Mouse (Mus musculus) heart, postnatal 4 days (tissue): ENCODE data around the gene Pa2g4. TPM values are rescaled to one million over a fixed set of nuclear protein-coding genes. Genes with fewer than 3 reads are reported as not detected.

Experiments
- microRNA-seq, 2 experiments: library from miRNA; unstranded; fragments of <30 nt; microRNA quantifications; one replicate each; pipeline ENCODE4 v1.2.0; 2021 to 2022
- total RNA-seq, 2 experiments: library from RNA; stranded (reverse); gene quantifications; 2 replicates each; pipeline ENCODE4 v1.2.3; 2021

Pa2g4 gene
- total RNA-seq, 2 experiments from 2014 or later: 81.9 to 82.5 TPM

Small RNA genes within 50 kb of the gene (microRNA-seq; reads per million reads assigned to microRNA genes)
- gene Gm47275: 0 reads per million in 2 experiments
- 0 to 0.35 reads per million in 2 experiments for gene Mir6916
- gene Mir6917: 0 reads per million in 2 experiments

Other genes starting within 250 kb of the Pa2g4 start
- 100 to 1,000 TPM in 1 of 2 experiments, 10 to 100 TPM in 1; 92.1 to 100 TPM for gene Cnpy2, start 243.5 kb downstream of the Pa2g4 start, total RNA-seq
- gene Cs, start 228.3 kb downstream of the Pa2g4 start, total RNA-seq: 100 to 1,000 TPM; 819 to 825 TPM
- gene Coq10a, start 197.0 kb downstream of the Pa2g4 start, total RNA-seq: 10 to 100 TPM; 82.0 to 85.7 TPM
- gene Ankrd52, start 188.9 kb downstream of the Pa2g4 start, total RNA-seq: 10 to 100 TPM; 44.4 to 44.9 TPM
- gene Slc39a5, start 164.8 kb downstream of the Pa2g4 start, total RNA-seq: not detected
- gene Nabp2, start 154.5 kb downstream of the Pa2g4 start, total RNA-seq: 10 to 100 TPM; 44.1 to 47.1 TPM
- 10 to 100 TPM; 25.0 to 27.0 TPM for gene Rnf41, start 154.3 kb downstream of the Pa2g4 start, total RNA-seq
- 10 to 100 TPM; 97.0 to 97.3 TPM for gene Smarcc2, start 106.7 kb downstream of the Pa2g4 start, total RNA-seq
- 100 to 1,000 TPM; 616 to 628 TPM for gene Myl6, start 71.8 kb downstream of the Pa2g4 start, total RNA-seq
- gene Myl6b, start 67.3 kb downstream of the Pa2g4 start, total RNA-seq: 1 to 10 TPM; 3.7 TPM
- 10 to 100 TPM; 28.4 to 31.3 TPM for gene Esyt1, start 40.1 kb downstream of the Pa2g4 start, total RNA-seq
- 1 to 10 TPM; 6.9 to 8.3 TPM for gene Zc3h10, start 18.2 kb downstream of the Pa2g4 start, total RNA-seq
- 1,000 to 10,000 TPM; 2,410 to 2,531 TPM for gene Rpl41, start 16.7 kb downstream of the Pa2g4 start, total RNA-seq
- 1 to 10 TPM; 7.1 to 8.2 TPM for gene Erbb3, start 23.7 kb upstream of the Pa2g4 start, total RNA-seq
- 100 to 1,000 TPM; 505 to 516 TPM for gene Rps26, start 60.8 kb upstream of the Pa2g4 start, total RNA-seq
- 1 to 10 TPM; 1.7 to 2.4 TPM for gene Ikzf4, start 80.0 kb upstream of the Pa2g4 start, total RNA-seq
- 10 to 100 TPM; 11.6 to 12.1 TPM for gene Suox, start 108.1 kb upstream of the Pa2g4 start, total RNA-seq
- gene Rab5b, start 130.3 kb upstream of the Pa2g4 start, total RNA-seq: 10 to 100 TPM; 65.1 to 66.3 TPM
- gene Pmel, start 138.2 kb upstream of the Pa2g4 start, total RNA-seq: 1 to 10 TPM; 1.3 to 1.8 TPM
- 10 to 100 TPM; 59.2 to 63.1 TPM for gene Cdk2, start 139.0 kb upstream of the Pa2g4 start, total RNA-seq
- gene Dgka, start 178.9 kb upstream of the Pa2g4 start, total RNA-seq: 1 to 10 TPM; 5.3 to 6.5 TPM
- 10 to 100 TPM; 20.3 to 21.9 TPM for gene Pym1, start 181.9 kb upstream of the Pa2g4 start, total RNA-seq
- gene Mmp19, start 224.9 kb upstream of the Pa2g4 start, total RNA-seq: 1 to 10 TPM; 2.3 to 2.9 TPM
- 10 to 100 TPM; 45.0 to 48.0 TPM for gene Dnajc14, start 238.1 kb upstream of the Pa2g4 start, total RNA-seq
- 10 to 100 TPM; 12.8 to 15.4 TPM for gene Tmem198b, start 238.4 kb upstream of the Pa2g4 start, total RNA-seq